Mouse (Mus musculus) intestine, embryonic 16.5 days (tissue): ENCODE data around the gene Catsperd. TPM values are rescaled to one million over a fixed set of nuclear protein-coding genes. Genes with fewer than 3 reads are reported as not detected.
"Not testable (repeated sequence)": the region's sequence is repeated elsewhere in the genome, so short reads cannot be mapped to it uniquely, and the experiment has no call there.

Experiments
- ATAC-seq: fragments of 200-750 bp; cut with Nextera tagmentation; 2 replicates; pipeline ENCODE4 v1.8.0; 2017; ENCODE audit warnings: moderate TSS enrichment, moderate library complexity
- H3K27ac ChIP-seq: fragments of 300-500 bp; sonication (generic); 2 replicates; pipeline ENCODE4 v1.5.1; 2014; ENCODE audit warnings: mild to moderate bottlenecking, low read length
- H3K27me3 ChIP-seq: fragments of 300-500 bp; sonication (generic); replicated peaks from 2 replicates; pipeline ENCODE4 v1.6.1; 2014; ENCODE audit warnings: low read length, control low read depth, mixed read lengths; ENCODE audit not compliant: control insufficient read depth, insufficient read depth
- H3K36me3 ChIP-seq: fragments of 300-500 bp; sonication (generic); 2 replicates; pipeline ENCODE4 v1.6.1; 2014; ENCODE audit warnings: low read length, control low read depth; ENCODE audit not compliant: control insufficient read depth, insufficient read depth
- H3K4me1 ChIP-seq: fragments of 300-500 bp; sonication (generic); 2 replicates; pipeline ENCODE4 v1.6.1; 2014; ENCODE audit warnings: low read length, control low read depth, mixed read lengths; ENCODE audit not compliant: control insufficient read depth, insufficient read depth
- H3K4me2 ChIP-seq: fragments of 300-500 bp; sonication (generic); 2 replicates; pipeline ENCODE4 v1.6.1; 2014; ENCODE audit warnings: low read depth, low read length, control low read depth
- H3K4me3 ChIP-seq: fragments of 300-500 bp; sonication (generic); 2 replicates; pipeline ENCODE4 v1.5.1; 2014; ENCODE audit warnings: mild to moderate bottlenecking, low read length
- H3K9ac ChIP-seq: fragments of 300-500 bp; sonication (generic); 2 replicates; pipeline ENCODE4 v1.6.1; 2014; ENCODE audit warnings: low read depth, low read length
- H3K9me3 ChIP-seq: fragments of 300-500 bp; sonication (generic); 2 replicates; pipeline ENCODE4 v1.6.1; 2016; ENCODE audit warnings: low read length, control low read depth; ENCODE audit not compliant: control insufficient read depth
- WGBS: fragments of 180-500 bp; shearing (Covaris S2); extraction: QIAGEN DNeasy Blood & Tissue Kit; methylation state at CpG from one replicate; pipeline ENCODE4 v1.1.7; 2014; 5-methylcytosine and 5-hydroxymethylcytosine counted together
- polyA plus RNA-seq: library from polyadenylated mRNA; unstranded; fragments of >200 nt; fragmentation: Nextera tagmentation; extraction: Ambion mirVana; gene quantifications from 2 replicates; pipeline ENCODE4 v1.2.1, GENCODE M21; 2015

Gene Catsperd
- polyA plus RNA-seq, 1 experiment from 2014 or later = 0.81 TPM

- ATAC-seq = no peak
These were observed 2.4 kb upstream of the Catsperd start for GRCm38 (mm10) chr17:56625495-56625894.

GRCm38 (mm10) chr17:56626260-56626659 is 1.7 kb upstream of the Catsperd start:
- H3K4me1 ChIP-seq = peaks cover 21% of the 10 kb centered on the region
- H3K27me3 ChIP-seq = no peaks in the 10 kb centered on the region
- H3K9ac ChIP-seq = peak overlapping the region; percentile 91
- no peak; the same call in 1 of the 2 replicates for ATAC-seq
- H3K36me3 ChIP-seq = peaks cover 7% of the 10 kb centered on the region
- under 1% methylated on average over 32 of the region's 32 CpGs for WGBS
- peak overlapping the region; percentile 67 for H3K27ac ChIP-seq
- H3K9me3 ChIP-seq = no peaks in the 10 kb centered on the region
- peak overlapping the region; percentile 93 for H3K4me3 ChIP-seq
- H3K4me2 ChIP-seq = peak overlapping the region; percentile 95

More at GRCm38 (mm10) chr17:56625495-56625894, 2.4 kb upstream of the Catsperd start:
- Histone ChIP-seq H3K9me3 (no peaks in the 10 kb centered on the region), H3K4me1 (peaks cover 21% of the 10 kb centered on the region), H3K27me3 (no peaks in the 10 kb centered on the region), H3K4me2 (peak overlapping the region; percentile 95), H3K36me3 (peaks cover 7% of the 10 kb centered on the region), H3K9ac (no peak overlapping the region), H3K4me3 (peak overlapping the region; percentile 93), H3K27ac (no peak overlapping the region)
- WGBS = 65% methylated on average over 3 of the region's 3 CpGs

GRCm38 (mm10) chr17:56626754-56627470 is 1.0 kb upstream of the Catsperd start, which contains the start of gene Lonp1:
Gene Lonp1, minus strand, starts transcription at chr17:56626887.
- peak within 1 kb of the TSS; percentile 91 for H3K9ac ChIP-seq
- H3K9me3 ChIP-seq = no peaks in the 10 kb centered on the region
- WGBS = under 1% methylated on average over 51 of the region's 51 CpGs
- peak within 1 kb of the TSS; percentile 95 for H3K4me2 ChIP-seq
- H3K4me1 ChIP-seq = peaks cover 21% of the 10 kb centered on the region
- H3K27ac ChIP-seq = peak within 1 kb of the TSS; percentile 87
- peaks cover 3% of the 10 kb centered on the region for H3K36me3 ChIP-seq
- H3K4me3 ChIP-seq = peak within 1 kb of the TSS; percentile 93
- ATAC-seq = peak; percentile 88
- H3K27me3 ChIP-seq = no peaks in the 10 kb centered on the region

GRCm38 (mm10) chr17:56629800-56630781 is 2.1 kb downstream of the Catsperd start:
- H3K9ac ChIP-seq, H3K27ac ChIP-seq, ATAC-seq, H3K4me2 ChIP-seq, H3K9me3 ChIP-seq, H3K27me3 ChIP-seq, H3K4me3 ChIP-seq, H3K36me3 ChIP-seq: not testable (repeated sequence)
- 79% methylated on average over 27 of the region's 27 CpGs for WGBS
- peaks cover 19% of the 10 kb centered on the region for H3K4me1 ChIP-seq

- WGBS = 38% methylated on average over 4 of the region's 4 CpGs
- H3K4me1 ChIP-seq = peaks cover 7% of the 10 kb centered on the region
These were observed 3.9 kb downstream of the Catsperd start for GRCm38 (mm10) chr17:56631807-56632206.

GRCm38 (mm10) chr17:56634023-56634422 is 6.1 kb downstream of the Catsperd start:
- no peak for ATAC-seq
- H3K27ac ChIP-seq = no peak overlapping the region
- WGBS = 86% methylated on average over 6 of the region's 6 CpGs

More at GRCm38 (mm10) chr17:56631807-56632206, 3.9 kb downstream of the Catsperd start:
- Histone ChIP-seq H3K9ac (no peak overlapping the region), H3K4me3 (no peak overlapping the region), H3K36me3 (no peaks in the 10 kb centered on the region), H3K4me2 (no peak overlapping the region), H3K9me3 (no peaks in the 10 kb centered on the region), H3K27ac (no peak overlapping the region), H3K27me3 (no peaks in the 10 kb centered on the region)
- ATAC-seq = no peak

GRCm38 (mm10) chr17:56643237-56643636 is 15.3 kb downstream of the Catsperd start:
- H3K27me3 ChIP-seq = no peaks in the 10 kb centered on the region
- 76% methylated on average over 4 of the region's 4 CpGs for WGBS
- ATAC-seq = no peak
- no peaks in the 10 kb centered on the region for H3K36me3 ChIP-seq
- H3K9me3 ChIP-seq = no peaks in the 10 kb centered on the region
- H3K4me2 ChIP-seq = no peak overlapping the region
- H3K4me1 ChIP-seq = no peaks in the 10 kb centered on the region; the same call in 1 of the 2 replicates
- H3K27ac ChIP-seq = no peak overlapping the region
- no peak overlapping the region for H3K4me3 ChIP-seq
- H3K9ac ChIP-seq = no peak overlapping the region

More at GRCm38 (mm10) chr17:56634023-56634422, 6.1 kb downstream of the Catsperd start:
- Histone ChIP-seq H3K36me3 (no peaks in the 10 kb centered on the region), H3K9ac (no peak overlapping the region), H3K4me3 (no peak overlapping the region), H3K27me3 (no peaks in the 10 kb centered on the region), H3K9me3 (no peaks in the 10 kb centered on the region), H3K4me2 (no peak overlapping the region), H3K4me1 (no peaks in the 10 kb centered on the region)

GRCm38 (mm10) chr17:56647546-56647945 is 19.6 kb downstream of the Catsperd start:
- Histone ChIP-seq H3K9ac (no peak overlapping the region), H3K4me2 (no peak overlapping the region), H3K27me3 (no peaks in the 10 kb centered on the region), H3K36me3 (no peaks in the 10 kb centered on the region), H3K27ac (no peak overlapping the region), H3K4me3 (no peak overlapping the region), H3K9me3 (no peaks in the 10 kb centered on the region), H3K4me1 (no peaks in the 10 kb centered on the region; the same call in 1 of the 2 replicates)
- WGBS = 54% methylated on average over 12 of the region's 13 CpGs
- ATAC-seq = no peak

- WGBS = 27% methylated on average over 10 of the region's 10 CpGs
- ATAC-seq = peak; percentile 37; the same call in 1 of the 2 replicates
- H3K9ac ChIP-seq = no peak overlapping the region
These were observed 23.9 kb downstream of the Catsperd start for GRCm38 (mm10) chr17:56651801-56652200.

More at GRCm38 (mm10) chr17:56651801-56652200, 23.9 kb downstream of the Catsperd start:
- Histone ChIP-seq H3K4me2 (no peak overlapping the region), H3K9me3 (no peaks in the 10 kb centered on the region), H3K36me3 (no peaks in the 10 kb centered on the region), H3K27ac (no peak overlapping the region), H3K4me1 (peaks cover 5% of the 10 kb centered on the region; the same call in 1 of the 2 replicates), H3K4me3 (no peak overlapping the region), H3K27me3 (no peaks in the 10 kb centered on the region)
